Mouse (Mus musculus) limb, embryonic 10.5 days (tissue): ENCODE measurements at regions not wholly inside any gene's neighbourhood (a gene's known extent, or its start where the extent isn't known, plus 50 kb on each side); places are given as distances from the start of the nearest gene placed in this dataset.
A peak's percentile ranks its signal among the peaks of the same experiment; 100 is the strongest.

Source experiments
- DNase-seq: peaks from one replicate; pipeline ENCODE4 v3.0.0-alpha.2; 2017; ENCODE audit warnings: low spot score
- H3K27ac ChIP-seq: fragments of 300-500 bp; sonication (generic); 2 replicates; pipeline ENCODE4 v1.5.1; 2016; ENCODE audit warnings: mild to moderate bottlenecking
- H3K27me3 ChIP-seq: fragments of 300-500 bp; sonication (generic); 2 replicates; pipeline ENCODE4 v1.6.1; 2016; ENCODE audit warnings: low read depth, mild to moderate bottlenecking; ENCODE audit not compliant: poor library complexity, severe bottlenecking
- H3K36me3 ChIP-seq: fragments of 300-500 bp; sonication (generic); 2 replicates; pipeline ENCODE4 v1.6.1; 2016; ENCODE audit warnings: mild to moderate bottlenecking, moderate library complexity
- H3K4me1 ChIP-seq: fragments of 300-500 bp; sonication (generic); 2 replicates; pipeline ENCODE4 v1.6.1; 2016
- H3K4me3 ChIP-seq: fragments of 300-500 bp; sonication (generic); 2 replicates; pipeline ENCODE4 v1.5.1; 2016; ENCODE audit warnings: mild to moderate bottlenecking, moderate library complexity
- H3K9me3 ChIP-seq: fragments of 300-500 bp; sonication (generic); replicated peaks from 2 replicates; pipeline ENCODE4 v1.6.1; 2016; ENCODE audit warnings: mild to moderate bottlenecking
- WGBS: fragments of 180-500 bp; shearing (Covaris S2); methylation state at CpG from one replicate; pipeline ENCODE4 v1.1.7; 2016; 5-methylcytosine and 5-hydroxymethylcytosine counted together

GRCm38 (mm10) chr4:97344335-97344734, 161.4 kb upstream of the Gm10192 start:
- Histone ChIP-seq H3K4me1 (peaks cover 11% of the 10 kb centered on the region), H3K27me3 (no peaks in the 10 kb centered on the region), H3K27ac (no peak overlapping the region), H3K4me3 (no peak overlapping the region), H3K9me3 (no peaks in the 10 kb centered on the region), H3K36me3 (no peaks in the 10 kb centered on the region)
- DNase-seq: peak; percentile 31
- 43% methylated on average over 2 of the region's 2 CpGs for WGBS

DNA sequence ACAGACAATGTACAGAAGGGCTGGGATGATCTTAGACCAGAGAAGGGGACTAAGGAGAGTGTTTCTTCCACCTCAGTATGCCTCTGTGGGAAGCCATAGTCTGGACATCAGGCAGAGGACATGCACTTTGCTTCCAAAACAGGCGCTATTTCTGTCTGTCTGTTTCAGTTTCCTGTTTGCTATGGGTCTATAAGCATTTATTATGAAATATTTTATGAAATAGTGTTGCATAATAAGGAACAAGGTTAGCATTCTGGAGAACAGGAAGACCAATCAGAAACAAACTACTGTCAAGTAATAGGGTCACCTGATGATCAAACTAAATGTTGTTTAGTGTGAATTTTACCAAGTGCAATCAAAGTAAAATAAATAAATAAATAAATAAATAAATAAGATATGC, 160.4 kb upstream of the Gm10192 start:
- Histone ChIP-seq H3K27me3 (no peaks in the 10 kb centered on the region), H3K4me3 (no peak overlapping the region), H3K27ac (no peak overlapping the region), H3K9me3 (no peaks in the 10 kb centered on the region), H3K4me1 (peaks cover 11% of the 10 kb centered on the region), H3K36me3 (no peaks in the 10 kb centered on the region)
- 84% methylated on average over 1 of the region's 1 CpGs for WGBS
- no peak for DNase-seq
